Mouse (Mus musculus) adrenal gland (tissue): ENCODE results near the gene Wfs1.

Experiments
- intact Hi-C: fragments of 180-260 bp; cut with DNase I; formaldehyde crosslinking; loops from one replicate; pipeline ENCODE4 v1.15.1; 2025

The Wfs1 gene

DNA sequence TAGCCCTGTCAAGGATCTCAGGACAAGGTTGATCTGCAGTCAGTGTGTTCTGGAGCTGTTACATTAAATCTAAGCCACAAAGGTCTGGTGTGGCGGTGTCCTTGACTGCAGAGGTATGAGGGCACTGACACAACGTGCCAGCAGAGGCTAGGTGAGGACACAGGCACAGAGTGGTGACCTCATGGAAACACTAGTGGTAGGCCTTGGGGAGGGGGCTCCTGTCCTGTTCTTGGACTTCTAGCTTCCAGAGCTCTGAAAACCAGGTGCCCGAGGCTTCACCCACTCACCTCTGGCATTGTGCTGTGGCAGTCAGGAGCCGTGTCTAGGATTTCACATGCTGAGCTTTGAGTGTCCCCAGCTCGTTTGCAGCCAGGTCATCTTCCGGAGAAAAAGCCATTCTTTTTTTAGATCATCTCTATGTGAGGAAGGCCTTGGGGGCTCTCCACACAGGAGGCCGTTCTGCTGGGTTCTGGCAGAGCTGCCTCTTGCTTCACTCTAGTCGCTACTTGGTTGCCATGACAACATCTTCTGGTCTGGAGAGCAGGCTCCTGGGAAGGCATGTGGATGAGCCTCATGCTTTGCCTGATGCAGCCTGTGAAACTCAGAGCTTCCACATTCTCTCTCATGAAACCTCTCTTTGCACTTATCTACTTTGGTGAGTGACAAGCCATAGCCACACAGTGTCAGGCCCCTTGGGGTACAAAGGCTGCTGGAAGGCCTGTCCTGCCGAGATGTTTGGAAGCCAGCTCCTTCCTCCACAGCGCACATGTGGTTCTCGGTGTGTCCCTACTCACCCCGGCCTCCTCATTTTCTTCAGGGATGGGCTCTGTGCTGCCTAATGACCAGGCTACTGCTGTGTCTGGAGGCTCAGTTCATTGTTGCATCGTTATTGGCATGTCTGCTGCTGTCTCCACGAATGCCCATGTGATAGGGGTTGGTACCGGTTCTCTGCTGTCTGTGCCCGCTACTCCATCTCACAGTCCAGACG is 53.2 kb downstream of the Wfs1 start:
- intact Hi-C loops, result no loop called here

DNA sequence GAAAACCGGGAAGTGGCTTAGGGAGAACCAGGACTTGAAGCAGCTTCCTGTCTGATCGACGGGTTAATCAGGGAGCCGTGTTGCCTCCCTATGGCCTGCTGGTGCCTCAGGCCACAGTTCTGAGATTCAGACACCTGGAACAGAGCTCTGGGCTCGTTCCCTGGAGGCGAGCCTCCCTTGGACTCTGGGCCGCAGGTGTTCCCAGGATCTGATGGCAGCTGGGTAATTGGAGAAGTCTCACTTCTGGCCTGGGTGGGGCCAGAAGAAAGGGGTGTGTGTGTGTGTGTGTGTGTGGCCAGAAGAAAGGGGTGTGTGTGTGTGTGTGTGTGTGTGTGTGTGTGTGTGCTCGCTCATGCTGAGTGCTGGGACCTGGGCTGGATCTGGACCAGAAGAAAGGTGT is 55.6 kb downstream of the Wfs1 start:
- intact Hi-C loops, result no loop called here

DNA sequence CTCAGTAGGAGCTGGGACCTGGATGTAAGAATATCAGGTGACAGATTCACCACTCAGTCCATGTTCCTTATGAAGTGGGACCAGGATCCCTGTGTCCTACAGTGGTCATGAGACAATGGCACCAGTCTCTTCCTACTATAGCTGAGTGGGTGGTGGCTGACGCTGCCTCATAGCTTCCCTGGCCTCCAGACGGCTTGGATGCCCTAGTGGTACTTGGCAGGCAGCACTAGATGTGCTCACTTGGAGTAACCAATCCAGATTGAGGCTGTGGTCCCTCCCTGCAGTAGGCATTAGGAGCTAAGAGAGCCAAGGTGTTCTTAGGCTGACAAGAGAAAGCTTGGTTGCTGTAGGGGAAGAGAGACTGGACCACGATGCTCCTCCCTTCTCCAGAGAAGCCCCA is 59.6 kb downstream of the Wfs1 start:
- intact Hi-C loops, result no loop called here

DNA sequence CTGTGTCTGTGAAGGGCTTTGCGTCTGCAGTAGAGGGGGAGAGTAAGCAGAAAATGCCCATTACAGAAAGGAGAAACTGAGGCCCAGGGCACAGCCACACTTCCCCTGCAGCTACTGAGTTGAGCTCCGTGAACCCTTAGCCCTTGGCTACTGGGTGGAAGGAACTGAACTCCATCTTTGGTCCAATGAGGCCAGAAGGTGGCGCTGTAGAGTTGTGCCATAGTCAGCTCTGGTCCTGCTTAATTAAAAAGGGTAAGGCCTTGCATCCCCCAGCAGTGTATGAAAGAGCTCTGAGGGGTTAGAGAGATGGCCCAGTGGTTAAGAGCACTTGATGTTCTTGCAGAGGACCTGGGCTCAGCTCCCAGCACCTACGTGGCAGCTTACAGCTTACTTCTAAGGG is 60.3 kb downstream of the Wfs1 start:
- intact Hi-C loops, result no loop called here

DNA sequence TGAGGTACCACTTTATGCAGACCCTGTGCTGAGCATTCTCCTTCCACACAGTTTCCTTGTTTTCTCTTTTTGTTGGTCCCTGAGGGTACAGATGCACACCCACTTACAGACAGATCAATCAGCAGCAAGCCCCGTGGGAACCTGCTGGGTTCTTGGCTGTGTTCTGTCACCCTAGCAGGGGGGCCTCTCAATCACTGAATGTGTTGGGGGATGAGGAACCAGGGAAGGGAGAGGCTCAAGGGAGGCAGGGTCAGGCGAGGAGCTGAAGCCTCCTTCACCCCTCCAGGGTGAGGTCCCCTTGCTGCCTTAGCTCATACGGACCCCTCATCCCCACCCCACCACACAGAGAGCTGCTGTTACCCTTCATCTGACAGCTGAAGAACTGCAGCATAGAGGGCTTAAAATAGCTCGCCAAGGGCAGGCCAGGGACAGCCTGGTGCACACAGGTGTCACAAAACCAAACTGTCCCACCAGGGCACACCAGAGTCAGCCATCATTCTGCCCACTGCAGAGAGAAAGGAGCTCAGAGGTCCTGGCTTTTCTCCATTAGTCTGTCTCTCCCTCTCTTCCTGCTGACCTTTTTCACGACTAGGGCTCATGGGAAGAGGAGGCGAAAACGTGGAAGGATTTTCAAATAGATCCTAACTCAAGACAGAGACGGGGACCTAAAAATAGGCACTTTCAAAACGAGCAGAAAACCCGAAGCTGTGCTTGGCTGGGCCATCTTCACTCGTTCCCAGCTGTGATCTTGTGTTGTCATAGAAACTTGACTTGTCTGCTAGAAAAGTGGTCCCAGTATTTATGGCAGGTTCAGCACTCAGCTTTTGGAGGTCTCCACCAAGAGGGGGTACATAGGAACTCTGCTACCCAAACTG is 64.9 kb downstream of the Wfs1 start:
- intact Hi-C loops, result no loop called here

DNA sequence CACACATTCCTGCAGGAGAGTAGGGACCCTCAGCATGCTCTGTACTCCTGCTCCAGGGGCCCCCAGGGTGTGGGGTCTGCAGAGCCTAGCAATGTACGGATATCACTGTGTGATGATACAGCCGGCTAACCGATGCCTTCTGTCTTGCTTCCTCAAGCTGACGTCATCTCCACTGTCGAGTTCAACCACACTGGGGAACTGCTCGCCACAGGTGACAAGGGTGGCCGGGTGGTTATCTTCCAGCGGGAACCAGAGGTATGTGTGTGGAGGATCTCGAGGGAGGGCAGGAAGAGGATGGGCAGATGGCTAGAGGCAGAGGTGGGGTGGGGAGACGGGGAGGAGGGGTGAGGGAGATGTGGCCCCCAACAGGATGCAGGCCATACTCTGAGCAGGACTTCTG is 66.2 kb downstream of the Wfs1 start:
- intact Hi-C loops, result no loop called here

DNA sequence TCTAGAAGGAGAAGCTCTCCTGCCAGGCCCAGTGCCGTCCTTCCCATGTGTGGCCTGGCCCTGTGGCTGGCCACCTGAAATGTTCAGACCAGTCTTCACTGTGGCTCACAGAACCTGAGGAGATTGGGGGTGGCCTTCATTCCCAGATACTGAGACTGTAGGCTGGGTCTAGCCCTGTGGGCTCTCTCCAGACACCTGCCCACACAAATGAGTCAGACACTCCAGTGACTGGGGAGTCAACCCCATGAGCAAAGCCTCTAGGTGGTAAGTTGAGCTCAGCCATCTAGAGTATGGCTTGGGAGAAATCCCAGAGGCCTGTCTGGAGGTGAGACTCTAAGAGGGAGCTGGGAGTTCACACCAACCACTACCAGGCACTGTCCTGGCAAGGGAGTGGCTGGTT is 67.1 kb downstream of the Wfs1 start:
- intact Hi-C loops, result no loop called here

DNA sequence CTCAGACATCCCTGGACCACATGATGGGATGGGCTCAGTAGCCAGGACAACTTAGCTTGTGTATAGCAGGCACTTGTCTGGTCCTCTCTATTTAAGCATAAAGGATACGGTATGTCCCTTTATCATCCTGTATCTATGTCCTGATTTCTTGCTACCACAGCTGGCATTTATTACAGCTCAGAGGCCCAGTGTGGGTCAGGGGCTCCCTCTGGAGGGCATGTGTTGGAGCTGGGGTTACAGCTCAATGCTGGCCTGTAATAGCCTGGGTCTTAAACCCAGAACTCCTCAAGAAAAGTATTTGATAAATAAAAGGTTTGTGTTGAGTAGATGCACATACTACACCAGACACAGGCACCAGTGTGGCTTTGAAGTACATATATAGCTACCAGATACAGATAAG is 68.9 kb downstream of the Wfs1 start:
- intact Hi-C loops, result no loop called here

DNA sequence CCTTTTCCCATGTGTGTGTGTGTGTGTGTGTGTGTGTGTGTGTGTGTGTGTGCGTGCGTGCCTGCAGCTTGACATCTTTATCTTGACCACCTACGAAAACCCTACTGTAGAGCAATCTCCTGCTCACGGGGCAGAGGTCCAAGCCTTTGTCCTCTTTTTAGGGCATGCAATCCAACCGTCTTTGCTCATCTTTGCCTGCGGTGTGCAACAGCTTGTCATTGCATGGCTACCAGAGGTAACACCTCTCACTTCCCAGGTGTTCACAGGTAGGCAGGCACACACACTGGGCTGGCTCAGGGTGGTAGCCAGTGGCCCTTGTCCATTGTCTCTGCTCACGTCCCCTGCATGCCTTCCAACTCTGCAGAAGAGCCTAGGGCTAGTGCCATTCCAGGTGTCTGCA is 71.0 kb downstream of the Wfs1 start:
- intact Hi-C loops, result loop anchor here (5.0 kb wide), 1 partner anchor 81 kb away; no protein-coding TSS in a partner anchor

DNA sequence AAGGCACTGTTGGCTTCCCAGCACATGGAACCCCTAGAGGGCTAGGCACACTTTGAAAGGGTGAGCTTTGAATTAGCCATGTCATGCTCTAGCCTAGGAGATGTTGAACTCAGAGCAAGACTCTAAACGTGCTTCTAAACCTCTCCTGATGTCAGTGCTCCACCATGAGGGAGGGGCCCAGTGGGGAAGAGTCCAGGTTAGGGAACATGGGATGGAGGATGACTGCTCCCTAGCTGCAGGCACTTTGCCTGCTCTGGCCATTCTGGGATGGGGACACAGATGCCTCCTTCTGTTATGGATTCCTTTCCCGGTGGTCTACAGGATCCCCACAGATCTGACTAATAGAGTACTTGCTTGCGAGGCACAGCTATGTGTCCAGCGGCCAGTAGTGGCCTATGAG is 71.8 kb downstream of the Wfs1 start:
- intact Hi-C loops, result loop anchor here (5.0 kb wide), 1 partner anchor 80 kb away; no protein-coding TSS in a partner anchor

DNA sequence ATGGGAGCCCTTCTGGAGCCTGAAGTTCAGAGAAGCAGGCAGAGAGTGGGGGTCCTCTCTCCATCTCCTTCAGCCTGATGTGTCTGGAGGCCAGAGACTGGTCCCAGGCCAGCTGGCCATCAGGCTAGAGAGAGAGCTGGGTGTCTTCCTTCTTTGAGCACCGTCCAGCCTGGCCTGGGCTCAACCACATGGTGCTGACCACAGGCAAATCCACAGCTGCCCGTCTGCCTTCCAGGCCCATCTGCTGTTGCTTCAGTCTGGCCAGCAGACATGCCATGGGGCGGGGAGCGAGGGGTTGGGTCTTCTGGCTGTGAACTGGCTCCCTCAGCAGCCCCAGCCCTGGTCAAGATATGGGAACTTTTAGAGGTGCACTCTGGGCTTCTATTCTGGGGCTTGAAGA is 72.4 kb downstream of the Wfs1 start:
- intact Hi-C loops, result loop anchor here (5.0 kb wide), 1 partner anchor 79 kb away; no protein-coding TSS in a partner anchor
